Mouse (Mus musculus): ENCODE measurements around the gene Gm14408.
"Not testable (repeated sequence)": the region's sequence is repeated elsewhere in the genome, so short reads cannot be mapped to it uniquely, and the experiment has no call there.

Gm14408 gene

GRCm38 (mm10) chr2:176830840-176831239, at the start of gene Gm14408:
Gm14408 (plus strand) TSS chr2:176831140.
- not testable (repeated sequence) for DNase-seq (ENCODE audit: low spot score)

- not testable (repeated sequence) for DNase-seq (ENCODE audit: low spot score)
Measured at GRCm38 (mm10) chr2:176798312-176798711, 32.6 kb upstream of the Gm14408 start, which contains the start of gene Gm14295. Gm14295 (plus strand) TSS chr2:176798612.

DNA sequence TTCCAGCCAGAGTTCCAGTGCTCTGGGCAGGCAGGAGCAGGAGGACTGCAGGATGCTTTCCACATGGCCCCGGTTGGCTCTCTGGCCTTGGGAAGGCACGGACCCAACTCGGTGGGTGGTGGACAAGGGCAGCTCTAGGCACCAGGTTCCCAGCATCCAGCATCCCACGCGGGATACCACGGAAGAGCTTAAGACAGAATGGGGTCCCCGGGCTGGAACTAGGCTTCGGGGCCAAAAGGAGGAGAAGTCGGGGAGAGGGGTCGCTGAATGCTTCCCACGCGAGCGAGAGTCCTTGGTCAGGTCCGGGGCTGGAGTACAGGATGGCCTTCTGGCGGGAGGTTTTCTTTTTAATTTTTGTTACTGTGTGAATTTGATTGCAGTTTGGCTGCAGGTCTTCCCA, 32.2 kb upstream of the Gm14408 start:
- DNase-seq (ENCODE audit: low spot score), result not testable (repeated sequence)

Measured in ovary, postnatal 36 days (tissue).